Mouse (Mus musculus): ENCODE data around the gene Ing1. TPM values are rescaled to one million over a fixed set of nuclear protein-coding genes. Genes with fewer than 3 reads are reported as not detected.
"Not testable (repeated sequence)": the region's sequence is repeated elsewhere in the genome, so short reads cannot be mapped to it uniquely, and the experiment has no call there.

The Ing1 gene
- polyA plus RNA-seq, 1 experiment from 2014 or later, result 35.9 TPM

- H3K27ac ChIP-seq (replicated peaks; ENCODE audit: low read depth, low read length); H3K9ac ChIP-seq (ENCODE audit: low read depth, low read length); H3K4me1 ChIP-seq (ENCODE audit: control insufficient read depth, insufficient read depth, low read length); ATAC-seq (ENCODE audit: low read depth); DNase-seq (ENCODE audit: low spot score); H3K4me2 ChIP-seq (ENCODE audit: low read depth, low read length); H3K4me3 ChIP-seq (ENCODE audit: low read depth, low read length); H3K9me3 ChIP-seq (ENCODE audit: control insufficient read depth, low read length); H3K27me3 ChIP-seq (replicated peaks; ENCODE audit: control insufficient read depth, insufficient read depth, low read length): not testable (repeated sequence)
- WGBS, result 85% methylated on average over 2 of the region's 2 CpGs
- peaks cover 42% of the 10 kb centered on the region for H3K36me3 ChIP-seq (ENCODE audit: control insufficient read depth, insufficient read depth, low read length)
Measured at GRCm38 (mm10) chr8:11568193-11568592, 12.8 kb downstream of the Ing1 start.

GRCm38 (mm10) chr8:11569260-11570097 lies 14.1 kb downstream of the Ing1 start:
- H3K9ac ChIP-seq (ENCODE audit: low read depth, low read length), result no peak overlapping the region
- peaks cover 30% of the 10 kb centered on the region for H3K36me3 ChIP-seq (ENCODE audit: control insufficient read depth, insufficient read depth, low read length)
- 0 out of 2 replicates have a peak, but pooled peaks cover 2% of the 10 kb centered on the region for H3K4me1 ChIP-seq (ENCODE audit: control insufficient read depth, insufficient read depth, low read length)
- DNase-seq (ENCODE audit: low spot score), result peak; percentile 55
- 0 out of 2 replicates have a peak, but pooled peaks have one; percentile 30 for ATAC-seq (ENCODE audit: low read depth)
- H3K27ac ChIP-seq (replicated peaks; ENCODE audit: low read depth, low read length), result no peak overlapping the region
- H3K27me3 ChIP-seq (replicated peaks; ENCODE audit: control insufficient read depth, insufficient read depth, low read length), result no peaks in the 10 kb centered on the region
- WGBS, result 47% methylated on average over 22 of the region's 22 CpGs
- no peak overlapping the region for H3K4me2 ChIP-seq (ENCODE audit: low read depth, low read length)
- no peaks in the 10 kb centered on the region for H3K9me3 ChIP-seq (ENCODE audit: control insufficient read depth, low read length)
- no peak overlapping the region for H3K4me3 ChIP-seq (ENCODE audit: low read depth, low read length)

- peaks cover 17% of the 10 kb centered on the region; the same call in 1 of the 2 replicates for H3K36me3 ChIP-seq (ENCODE audit: control insufficient read depth, insufficient read depth, low read length)
- H3K9ac ChIP-seq (ENCODE audit: low read depth, low read length), result no peak overlapping the region
- ATAC-seq (ENCODE audit: low read depth) (no peak), DNase-seq (ENCODE audit: low spot score) (no peak)
- H3K4me2 ChIP-seq (ENCODE audit: low read depth, low read length), result no peak overlapping the region
- H3K4me1 ChIP-seq (ENCODE audit: control insufficient read depth, insufficient read depth, low read length), result peaks cover 11% of the 10 kb centered on the region; the same call in 1 of the 2 replicates
- H3K27me3 ChIP-seq (replicated peaks; ENCODE audit: control insufficient read depth, insufficient read depth, low read length), result no peaks in the 10 kb centered on the region
- 90% methylated on average over 4 of the region's 4 CpGs for WGBS
- no peak overlapping the region for H3K27ac ChIP-seq (replicated peaks; ENCODE audit: low read depth, low read length)
- H3K4me3 ChIP-seq (ENCODE audit: low read depth, low read length), result no peak overlapping the region
- no peaks in the 10 kb centered on the region for H3K9me3 ChIP-seq (ENCODE audit: control insufficient read depth, low read length)
Measured at GRCm38 (mm10) chr8:11570742-11571141, 15.4 kb downstream of the Ing1 start.

GRCm38 (mm10) chr8:11571950-11572349 lies 16.6 kb downstream of the Ing1 start:
- H3K4me1 ChIP-seq (ENCODE audit: control insufficient read depth, insufficient read depth, low read length), result peaks cover 11% of the 10 kb centered on the region; the same call in 1 of the 2 replicates
- peaks cover 7% of the 10 kb centered on the region; the same call in 1 of the 2 replicates for H3K36me3 ChIP-seq (ENCODE audit: control insufficient read depth, insufficient read depth, low read length)
- no peak overlapping the region for H3K4me3 ChIP-seq (ENCODE audit: low read depth, low read length)
- DNase-seq (ENCODE audit: low spot score) (no peak), ATAC-seq (ENCODE audit: low read depth) (no peak)
- no peak overlapping the region for H3K27ac ChIP-seq (replicated peaks; ENCODE audit: low read depth, low read length)
- H3K4me2 ChIP-seq (ENCODE audit: low read depth, low read length), result no peak overlapping the region
- WGBS, result 86% methylated on average over 10 of the region's 10 CpGs
- H3K9ac ChIP-seq (ENCODE audit: low read depth, low read length), result no peak overlapping the region
- H3K9me3 ChIP-seq (ENCODE audit: control insufficient read depth, low read length), result no peaks in the 10 kb centered on the region
- H3K27me3 ChIP-seq (replicated peaks; ENCODE audit: control insufficient read depth, insufficient read depth, low read length), result no peaks in the 10 kb centered on the region

- H3K4me2 ChIP-seq (ENCODE audit: low read depth, low read length), result no peak overlapping the region
- no peak overlapping the region for H3K27ac ChIP-seq (replicated peaks; ENCODE audit: low read depth, low read length)
- no peak overlapping the region for H3K4me3 ChIP-seq (ENCODE audit: low read depth, low read length)
- no peak for ATAC-seq (ENCODE audit: low read depth)
- no peaks in the 10 kb centered on the region for H3K9me3 ChIP-seq (ENCODE audit: control insufficient read depth, low read length)
- 75% methylated on average over 6 of the region's 6 CpGs for WGBS
- no peak overlapping the region for H3K9ac ChIP-seq (ENCODE audit: low read depth, low read length)
- H3K4me1 ChIP-seq (ENCODE audit: control insufficient read depth, insufficient read depth, low read length), result peaks cover 11% of the 10 kb centered on the region; the same call in 1 of the 2 replicates
- H3K36me3 ChIP-seq (ENCODE audit: control insufficient read depth, insufficient read depth, low read length), result 0 out of 2 replicates have a peak, but pooled peaks cover 5% of the 10 kb centered on the region
- DNase-seq (ENCODE audit: low spot score), result no peak
- H3K27me3 ChIP-seq (replicated peaks; ENCODE audit: control insufficient read depth, insufficient read depth, low read length), result no peaks in the 10 kb centered on the region
Measured at GRCm38 (mm10) chr8:11572428-11572827, 17.1 kb downstream of the Ing1 start.

- Histone ChIP-seq H3K4me3 (ENCODE audit: low read depth, low read length) (no peak overlapping the region), H3K4me1 (ENCODE audit: control insufficient read depth, insufficient read depth, low read length) (peaks cover 11% of the 10 kb centered on the region; the same call in 1 of the 2 replicates), H3K27me3 (replicated peaks; ENCODE audit: control insufficient read depth, insufficient read depth, low read length) (no peaks in the 10 kb centered on the region), H3K27ac (replicated peaks; ENCODE audit: low read depth, low read length) (no peak overlapping the region), H3K9ac (ENCODE audit: low read depth, low read length) (no peak overlapping the region), H3K36me3 (ENCODE audit: control insufficient read depth, insufficient read depth, low read length) (no peaks in the 10 kb centered on the region), H3K9me3 (ENCODE audit: control insufficient read depth, low read length) (no peaks in the 10 kb centered on the region), H3K4me2 (ENCODE audit: low read depth, low read length) (no peak overlapping the region)
- DNase-seq (ENCODE audit: low spot score), result peak; percentile 11
- ATAC-seq (ENCODE audit: low read depth), result no peak
- WGBS, result 47% methylated on average over 9 of the region's 9 CpGs
Measured at GRCm38 (mm10) chr8:11574911-11575603, 19.7 kb downstream of the Ing1 start.

- peak; percentile 38 for DNase-seq (ENCODE audit: low spot score)
- Histone ChIP-seq H3K9me3 (ENCODE audit: control insufficient read depth, low read length) (no peaks in the 10 kb centered on the region), H3K4me2 (ENCODE audit: low read depth, low read length) (no peak overlapping the region), H3K4me3 (ENCODE audit: low read depth, low read length) (no peak overlapping the region), H3K27ac (replicated peaks; ENCODE audit: low read depth, low read length) (no peak overlapping the region), H3K9ac (ENCODE audit: low read depth, low read length) (no peak overlapping the region; the same call in 1 of the 2 replicates), H3K36me3 (ENCODE audit: control insufficient read depth, insufficient read depth, low read length) (no peaks in the 10 kb centered on the region), H3K27me3 (replicated peaks; ENCODE audit: control insufficient read depth, insufficient read depth, low read length) (no peaks in the 10 kb centered on the region), H3K4me1 (ENCODE audit: control insufficient read depth, insufficient read depth, low read length) (peaks cover 11% of the 10 kb centered on the region; the same call in 1 of the 2 replicates)
- peak; percentile 26; the same call in 1 of the 2 replicates for ATAC-seq (ENCODE audit: low read depth)
- 56% methylated on average over 16 of the region's 16 CpGs for WGBS
Measured at GRCm38 (mm10) chr8:11575604-11576384, 20.4 kb downstream of the Ing1 start.

Data from embryonic facial prominence, embryonic 14.5 days (tissue).